Mouse (Mus musculus) intestine, postnatal 0 days (tissue): ENCODE measurements at regions not wholly inside any gene's neighbourhood (a gene's known extent, or its start where the extent isn't known, plus 50 kb on each side); places are given as distances from the start of the nearest gene placed in this dataset.

Source experiments
- ATAC-seq: fragments of 200-750 bp; cut with Nextera tagmentation; 2 replicates; pipeline ENCODE4 v1.8.0; 2017; ENCODE audit warnings: mild to moderate bottlenecking, moderate TSS enrichment, moderate library complexity
- H3K27ac ChIP-seq: fragments of 300-500 bp; sonication (generic); 2 replicates; pipeline ENCODE4 v1.5.1; 2014; ENCODE audit warnings: mild to moderate bottlenecking, low read depth, low read length, moderate library complexity
- H3K27me3 ChIP-seq: fragments of 300-500 bp; sonication (generic); replicated peaks from 2 replicates; pipeline ENCODE4 v1.6.1; 2014; ENCODE audit warnings: low read length, mixed read lengths; ENCODE audit not compliant: control insufficient read depth, insufficient read depth
- H3K36me3 ChIP-seq: fragments of 300-500 bp; sonication (generic); 2 replicates; pipeline ENCODE4 v1.6.1; 2014; ENCODE audit warnings: mild to moderate bottlenecking, moderate library complexity; ENCODE audit not compliant: control insufficient read depth, insufficient read depth
- H3K4me1 ChIP-seq: fragments of 300-500 bp; sonication (generic); replicated peaks from 2 replicates; pipeline ENCODE4 v1.6.1; 2014; ENCODE audit warnings: antibody characterized with exemption, low read length, mixed read lengths; ENCODE audit not compliant: control insufficient read depth, insufficient read depth
- H3K4me2 ChIP-seq: fragments of 300-500 bp; sonication (generic); replicated peaks from 2 replicates; pipeline ENCODE4 v1.6.1; 2014; ENCODE audit warnings: low read depth, mild to moderate bottlenecking, moderate library complexity
- H3K4me3 ChIP-seq: fragments of 300-500 bp; sonication (generic); 2 replicates; pipeline ENCODE4 v1.5.1; 2014; ENCODE audit warnings: low read depth, low read length
- H3K9ac ChIP-seq: fragments of 300-500 bp; sonication (generic); 2 replicates; pipeline ENCODE4 v1.6.1; 2014; ENCODE audit warnings: mild to moderate bottlenecking, low read depth, low read length
- H3K9me3 ChIP-seq: fragments of 300-500 bp; sonication (generic); 2 replicates; pipeline ENCODE4 v1.6.1; 2016; ENCODE audit warnings: mixed run types; ENCODE audit not compliant: control insufficient read depth
- CTCF ChIP-seq: sonication (generic); IDR thresholded peaks from 2 replicates; pipeline ENCODE4 v1.5.1; 2016; ENCODE audit warnings: low read depth, mild to moderate bottlenecking, control low read depth, antibody characterized with exemption, moderate library complexity
- WGBS: fragments of 180-500 bp; shearing (Covaris S2); extraction: QIAGEN DNeasy Blood & Tissue Kit; methylation state at CpG from one replicate; pipeline ENCODE4 v1.1.7; 2014; 5-methylcytosine and 5-hydroxymethylcytosine counted together

GRCm38 (mm10) chr19:36178828-36179251, 58.9 kb upstream of the Ankrd1 start:
- no peak overlapping the region for H3K27ac ChIP-seq
- H3K4me1 ChIP-seq, result no peaks in the 10 kb centered on the region
- no peak overlapping the region for H3K4me3 ChIP-seq
- ATAC-seq, result no peak
- no peaks in the 10 kb centered on the region for H3K9me3 ChIP-seq
- no peak overlapping the region for H3K9ac ChIP-seq
- no peaks in the 10 kb centered on the region for H3K27me3 ChIP-seq
- no peaks in the 10 kb centered on the region for H3K36me3 ChIP-seq
- 57% methylated on average over 6 of the region's 6 CpGs for WGBS
- 0 out of 2 replicates have a peak, but pooled peaks have one; percentile 7 for TF ChIP-seq CTCF
- no peak overlapping the region for H3K4me2 ChIP-seq

GRCm38 (mm10) chr19:36180329-36180728, 60.4 kb upstream of the Ankrd1 start:
- 78% methylated on average over 7 of the region's 7 CpGs for WGBS
- Histone ChIP-seq H3K9me3 (no peaks in the 10 kb centered on the region), H3K9ac (no peak overlapping the region), H3K4me1 (no peaks in the 10 kb centered on the region), H3K4me3 (no peak overlapping the region), H3K27ac (no peak overlapping the region), H3K36me3 (no peaks in the 10 kb centered on the region), H3K4me2 (no peak overlapping the region), H3K27me3 (no peaks in the 10 kb centered on the region)
- no peak for ATAC-seq
- TF ChIP-seq CTCF, result no peak

- no peak overlapping the region for H3K4me2 ChIP-seq
- TF ChIP-seq CTCF, result no peak
- H3K36me3 ChIP-seq, result no peaks in the 10 kb centered on the region
- H3K27me3 ChIP-seq, result no peaks in the 10 kb centered on the region
- H3K9ac ChIP-seq, result no peak overlapping the region
- no peak overlapping the region for H3K4me3 ChIP-seq
- WGBS, result 37% methylated on average over 2 of the region's 2 CpGs
- no peaks in the 10 kb centered on the region for H3K4me1 ChIP-seq
- 0 out of 2 replicates have a peak, but pooled peaks have one; percentile 47 for ATAC-seq
- no peaks in the 10 kb centered on the region for H3K9me3 ChIP-seq
- H3K27ac ChIP-seq, result no peak overlapping the region
These were observed 61.6 kb upstream of the Ankrd1 start for GRCm38 (mm10) chr19:36181535-36181934.

DNA sequence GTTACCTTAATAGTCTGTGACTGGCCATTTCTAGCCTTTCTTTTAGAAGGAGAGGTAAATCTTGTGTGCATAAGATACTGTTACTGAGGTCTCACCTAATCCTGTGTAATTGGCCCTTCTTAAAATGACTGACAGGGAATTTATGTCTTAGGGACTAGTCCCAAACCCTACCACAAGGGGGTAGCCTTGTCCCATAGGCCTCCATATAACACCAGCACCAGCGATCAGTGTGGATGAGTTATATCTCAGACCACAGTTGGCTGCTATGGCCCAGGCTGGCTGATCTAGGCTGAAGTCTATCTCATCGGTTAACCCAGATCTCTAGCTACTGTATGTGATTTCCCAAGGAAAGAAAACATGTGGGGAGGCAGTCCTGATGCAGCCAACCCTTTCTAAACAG, 63.2 kb upstream of the Ankrd1 start:
- Histone ChIP-seq H3K27ac (no peak overlapping the region), H3K9ac (no peak overlapping the region), H3K4me3 (no peak overlapping the region), H3K9me3 (no peaks in the 10 kb centered on the region), H3K27me3 (no peaks in the 10 kb centered on the region), H3K4me2 (no peak overlapping the region), H3K4me1 (no peaks in the 10 kb centered on the region), H3K36me3 (no peaks in the 10 kb centered on the region)
- ATAC-seq, result peak; percentile 31; the same call in 1 of the 2 replicates
- 20% methylated on average over 2 of the region's 2 CpGs for WGBS
- peak; percentile 97 for TF ChIP-seq CTCF

- Histone ChIP-seq H3K4me1 (no peaks in the 10 kb centered on the region), H3K4me3 (no peak overlapping the region), H3K9me3 (no peaks in the 10 kb centered on the region), H3K27me3 (no peaks in the 10 kb centered on the region), H3K9ac (no peak overlapping the region), H3K36me3 (no peaks in the 10 kb centered on the region), H3K4me2 (no peak overlapping the region), H3K27ac (no peak overlapping the region)
- 83% methylated on average over 5 of the region's 5 CpGs for WGBS
- ATAC-seq, result no peak
- no peak for TF ChIP-seq CTCF
These were observed 69.8 kb upstream of the Ankrd1 start for GRCm38 (mm10) chr19:36189662-36190061.

GRCm38 (mm10) chr19:36191641-36192040, 71.7 kb upstream of the Ankrd1 start:
- Histone ChIP-seq H3K27me3 (no peaks in the 10 kb centered on the region), H3K9ac (no peak overlapping the region), H3K4me1 (no peaks in the 10 kb centered on the region), H3K27ac (no peak overlapping the region), H3K4me3 (no peak overlapping the region), H3K9me3 (no peaks in the 10 kb centered on the region), H3K36me3 (no peaks in the 10 kb centered on the region), H3K4me2 (no peak overlapping the region)
- no peak for TF ChIP-seq CTCF
- WGBS, result 81% methylated on average over 7 of the region's 7 CpGs
- peak; percentile 60; the same call in 1 of the 2 replicates for ATAC-seq

DNA sequence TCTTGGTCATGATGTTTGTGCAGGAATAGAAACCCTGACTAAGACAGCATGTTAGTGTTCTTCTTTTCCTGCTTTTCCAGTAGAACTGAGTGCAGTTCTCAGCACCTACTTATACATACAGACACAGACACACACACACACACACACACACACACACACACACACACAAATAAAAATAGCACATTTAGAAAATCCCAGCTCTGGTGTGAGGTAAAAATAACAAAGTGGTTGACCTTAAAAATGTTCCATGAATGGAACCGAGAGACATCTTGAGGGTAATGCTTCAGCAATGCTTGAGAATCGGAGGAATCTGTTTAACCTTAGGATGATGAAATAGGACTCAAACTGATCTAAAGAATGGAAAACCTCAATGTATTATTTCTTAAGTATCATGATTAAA, 84.4 kb upstream of the Ankrd1 start:
- Histone ChIP-seq H3K4me3 (no peak overlapping the region), H3K9ac (no peak overlapping the region), H3K27me3 (no peaks in the 10 kb centered on the region), H3K4me2 (no peak overlapping the region), H3K27ac (no peak overlapping the region), H3K4me1 (no peaks in the 10 kb centered on the region), H3K36me3 (no peaks in the 10 kb centered on the region), H3K9me3 (no peaks in the 10 kb centered on the region)
- ATAC-seq, result no peak
- WGBS, result 97% methylated on average over 2 of the region's 2 CpGs
- no peak for TF ChIP-seq CTCF
